ENCODE assay signal across 13 mouse cellular contexts in genomic region chr9:108689993-108690392, GRCm38 (mm10).
"Had no signal": no experiment of that assay in that cellular context is flagged by ENCODE, and none has a peak within 500 bp of the region (broad histone marks: within the 10 kb centered on the region; RNA-seq: fewer than 3 reads in every experiment).

No protein-coding gene starts in this region.

- H3K27me3 ChIP-seq: kidney, embryonic 15.5 days; limb, embryonic 13.5 days; neural tube, embryonic 15.5 days had no signal

- H3K9me3 ChIP-seq: kidney, embryonic 15.5 days; limb, embryonic 13.5 days; neural tube, embryonic 15.5 days had no signal

- H3K4me2 ChIP-seq: kidney, embryonic 15.5 days; limb, embryonic 13.5 days; neural tube, embryonic 15.5 days had no signal

- H3K36me3 ChIP-seq: kidney, embryonic 15.5 days had no signal

- H3K27ac ChIP-seq: kidney, embryonic 15.5 days; limb, embryonic 13.5 days; neural tube, embryonic 15.5 days had no signal

- H3K4me3 ChIP-seq: kidney, embryonic 15.5 days; limb, embryonic 13.5 days; neural tube, embryonic 15.5 days had no signal

- ATAC-seq: hindbrain, embryonic 16.5 days; inflammation-experienced regulatory T-cells, adult 6 months had no signal

- DNase-seq: kidney, adult 2 months; kidney, postnatal 14 days; left cerebral cortex, postnatal 4 days; lung, adult 18-20 months; right cerebral cortex, adult 18-20 months; right cerebral cortex, postnatal 25 days; spleen, adult 18-20 months; thymus, postnatal 36 days had no signal

- H3K9ac ChIP-seq: kidney, embryonic 15.5 days; limb, embryonic 13.5 days; neural tube, embryonic 15.5 days had no signal
